Mouse (Mus musculus) heart, postnatal 25 days (tissue): ENCODE results near the gene Tube1. TPM values are rescaled to one million over a fixed set of nuclear protein-coding genes. Genes with fewer than 3 reads are reported as not detected.
"Not testable (repeated sequence)": the region's sequence is repeated elsewhere in the genome, so short reads cannot be mapped to it uniquely, and the experiment has no call there.

Source experiments
- DNase-seq: peaks from one replicate; pipeline ENCODE4 v3.0.0; 2022; ENCODE audit warnings: low spot score
- intact Hi-C: fragments of 180-260 bp; cut with DNase I; formaldehyde crosslinking; loops from one replicate; pipeline ENCODE4 v1.15.1; 2025
- total RNA-seq, 2 experiments: library from RNA; stranded (reverse); gene quantifications; 2 replicates each; pipeline ENCODE4 v1.2.3; 2021

Gene Tube1
- total RNA-seq, 2 experiments from 2014 or later, result 0.91 to 1.2 TPM

DNA sequence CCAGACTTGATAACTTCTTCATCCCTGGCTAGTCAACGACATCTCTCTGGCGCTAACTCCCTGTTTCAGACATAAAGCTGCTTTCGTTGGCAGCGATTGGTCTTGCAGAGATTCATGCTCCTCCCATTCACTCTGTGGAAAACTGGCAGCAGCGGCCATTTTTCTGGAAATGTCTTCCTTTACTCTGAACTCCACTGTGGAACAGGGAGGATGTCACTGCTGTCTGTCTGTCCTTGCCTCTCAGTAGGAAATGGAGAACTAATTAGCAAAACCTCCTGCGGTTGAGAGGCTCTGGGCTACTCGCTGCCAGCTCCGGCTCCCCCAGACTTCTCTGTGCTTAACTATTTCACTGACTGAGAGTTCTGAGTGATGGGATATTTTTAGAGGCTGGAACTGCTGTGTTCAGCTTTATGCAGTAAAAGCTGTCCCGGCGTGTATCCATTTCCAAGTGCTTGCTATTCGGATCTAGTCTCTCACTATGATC lies 31.9 kb downstream of the Tube1 start:
- DNase-seq, result no peak
- intact Hi-C loops, result loop anchor here (10.0 kb wide), 1 partner anchor 649 kb away; no protein-coding TSS in a partner anchor

DNA sequence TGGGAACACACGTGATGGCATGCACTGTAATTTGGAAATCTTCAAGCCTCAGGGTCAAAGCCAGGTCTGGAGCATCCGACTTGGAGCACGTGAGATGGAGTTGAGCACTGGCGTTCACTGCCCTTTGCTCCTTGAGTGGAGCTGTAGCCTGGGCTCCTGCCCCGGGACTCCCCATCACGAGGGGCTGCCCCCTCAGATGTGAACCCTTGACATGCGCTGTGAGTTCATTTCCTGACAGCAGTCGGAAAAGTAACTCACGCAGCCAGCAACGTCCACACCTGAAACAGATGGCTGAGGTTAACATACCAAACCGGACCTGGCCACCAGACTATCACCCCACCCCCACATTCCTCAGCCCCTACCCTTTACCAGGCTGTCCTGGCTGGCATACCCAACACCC lies 33.8 kb downstream of the Tube1 start:
- intact Hi-C loops, result loop anchor here (10.0 kb wide), 1 partner anchor 647 kb away; no protein-coding TSS in a partner anchor
- no peak for DNase-seq

DNA sequence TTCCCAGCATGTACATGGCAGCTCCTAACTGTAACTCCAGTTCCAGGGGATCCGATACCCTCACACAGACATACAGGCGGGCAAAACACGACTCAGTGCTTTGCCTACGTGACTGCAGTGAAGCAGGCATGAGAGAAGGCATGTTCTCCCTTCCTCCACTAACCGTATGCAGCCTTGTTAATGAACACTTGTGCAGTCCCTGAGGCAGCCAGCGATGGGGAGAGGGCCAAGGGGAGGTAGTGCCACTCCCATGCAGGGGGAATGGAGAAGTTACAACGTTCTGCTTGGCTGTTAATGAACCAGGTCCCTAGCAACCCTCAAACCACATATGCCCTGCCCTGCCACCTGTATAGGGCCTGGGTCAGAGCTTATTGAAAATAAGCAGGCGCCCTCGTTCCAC lies 35.9 kb downstream of the Tube1 start:
- DNase-seq, result no peak
- intact Hi-C loops, result loop anchor here (2.0 to 10.0 kb wide), 5 partner anchors 69 to 645 kb away; partner anchors contain the start of genes Fyn and Rev3l

DNA sequence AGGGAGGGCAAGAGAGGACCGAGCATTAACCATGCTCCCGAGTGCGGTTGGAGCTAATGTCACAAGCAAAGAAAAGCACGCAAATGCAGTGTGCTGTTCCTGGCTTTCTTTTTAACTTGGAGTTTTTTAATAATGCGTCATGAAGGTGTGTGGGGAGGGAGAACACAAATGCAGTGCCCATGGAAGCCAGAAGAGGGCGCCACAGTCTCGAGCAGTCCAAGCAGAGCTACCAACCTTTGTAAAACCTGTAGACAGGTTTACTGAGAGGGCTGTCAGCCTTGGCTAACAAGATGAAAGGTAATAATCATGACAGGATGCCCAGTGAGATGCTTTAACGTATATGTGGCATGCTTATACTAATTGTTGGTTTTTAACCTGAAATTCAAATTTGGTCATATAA lies 36.4 kb downstream of the Tube1 start:
- DNase-seq, result no peak

DNA sequence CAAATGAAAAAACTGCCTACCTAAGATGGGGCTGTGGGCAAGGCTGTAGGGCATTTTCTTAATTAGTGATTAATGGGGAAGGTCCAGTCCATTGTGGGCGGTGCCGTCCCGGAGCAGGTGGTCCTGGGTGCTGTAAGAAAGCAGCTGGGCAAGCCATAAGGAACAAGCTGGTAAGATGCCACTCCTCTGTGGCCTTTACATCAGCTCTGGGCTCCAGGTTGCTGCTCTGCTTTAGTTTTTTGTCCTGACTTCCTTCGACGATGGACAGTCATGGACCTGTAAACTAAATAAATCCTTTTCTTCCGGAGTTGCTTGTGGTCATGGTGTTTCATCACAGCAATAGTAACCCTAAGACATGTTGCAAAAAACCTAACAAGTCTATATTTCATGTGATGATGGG lies 36.9 kb downstream of the Tube1 start:
- intact Hi-C loops, result loop anchor here (1.0 to 5.0 kb wide), 5 partner anchors 68 to 562 kb away; partner anchors contain the start of genes Fyn and Rev3l
- DNase-seq, result no peak

More for the DNA sequence above, 36.4 kb downstream of the Tube1 start:
- intact Hi-C loops, result loop anchor here (2.0 to 5.0 kb wide), 4 partner anchors 69 to 562 kb away; partner anchors contain the start of genes Fyn and Rev3l

DNA sequence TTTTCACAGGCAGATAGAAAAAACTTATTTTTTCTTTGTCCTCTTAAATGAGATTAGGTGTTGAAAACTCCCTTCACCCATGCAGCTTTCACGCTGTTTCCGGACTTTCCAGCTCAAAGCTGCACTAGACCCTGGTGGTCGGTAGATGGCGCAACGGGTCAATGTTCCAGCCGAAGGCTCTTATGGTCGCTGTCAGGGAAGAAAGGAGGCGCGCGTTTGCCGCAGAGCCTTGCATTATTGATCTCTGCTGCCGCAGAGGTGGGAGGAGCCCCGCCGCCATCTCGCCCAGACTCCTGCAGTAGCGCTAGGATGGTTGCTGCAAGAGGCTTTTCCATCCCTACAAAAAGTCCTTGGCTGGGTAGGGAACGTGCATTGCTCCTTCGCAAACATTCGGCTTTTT lies 37.4 kb downstream of the Tube1 start:
- intact Hi-C loops, result loop anchor here (1.0 to 5.0 kb wide), 5 partner anchors 68 to 561 kb away; partner anchors contain the start of genes Fyn and Rev3l
- DNase-seq, result peak; percentile 77

DNA sequence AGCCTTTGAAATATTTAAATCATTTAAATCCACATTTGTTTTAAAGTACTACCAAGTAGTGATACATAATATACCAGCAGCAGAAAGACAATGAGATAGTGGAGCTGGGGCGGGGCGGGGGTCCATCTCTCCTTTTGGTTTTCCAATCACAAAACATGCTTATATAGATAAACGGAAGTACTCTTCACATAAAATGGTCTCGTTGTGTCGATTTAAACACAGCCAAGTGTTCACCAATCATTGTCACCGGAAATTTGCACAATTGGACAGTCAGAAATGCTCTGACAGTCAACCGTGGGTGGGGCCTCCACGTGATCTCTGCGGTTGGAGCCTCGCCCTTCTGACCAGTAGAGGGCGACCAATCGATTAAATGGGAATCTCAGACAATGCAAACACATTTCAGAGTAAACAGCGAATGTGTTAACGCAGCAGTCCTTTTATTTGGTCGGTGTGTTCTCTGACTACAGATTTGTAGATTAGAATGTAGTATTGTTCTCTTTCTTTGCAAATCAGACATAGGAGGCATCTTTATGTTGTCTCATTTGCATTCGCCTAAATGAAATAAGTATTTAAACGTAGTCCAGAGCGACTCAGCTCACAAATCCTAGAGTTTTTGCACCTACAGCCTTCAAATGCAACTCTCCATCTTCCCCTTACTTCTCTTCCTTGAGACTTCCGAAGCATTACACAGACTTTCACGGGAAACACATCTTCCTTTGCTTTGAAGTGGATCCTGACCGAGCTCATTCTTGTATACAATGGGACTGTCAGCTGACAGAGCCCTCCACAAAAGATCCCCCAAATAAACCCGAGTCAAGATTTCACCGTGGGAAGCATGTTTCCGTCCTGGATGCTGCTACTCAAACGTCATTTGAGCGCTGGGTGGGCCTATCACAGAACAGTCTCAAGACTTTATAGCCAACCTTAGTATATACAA lies 38.1 kb downstream of the Tube1 start:
- intact Hi-C loops, result loop anchor here (1.0 to 5.0 kb wide), 5 partner anchors 67 to 560 kb away; partner anchors contain the start of genes Fyn and Rev3l

DNA sequence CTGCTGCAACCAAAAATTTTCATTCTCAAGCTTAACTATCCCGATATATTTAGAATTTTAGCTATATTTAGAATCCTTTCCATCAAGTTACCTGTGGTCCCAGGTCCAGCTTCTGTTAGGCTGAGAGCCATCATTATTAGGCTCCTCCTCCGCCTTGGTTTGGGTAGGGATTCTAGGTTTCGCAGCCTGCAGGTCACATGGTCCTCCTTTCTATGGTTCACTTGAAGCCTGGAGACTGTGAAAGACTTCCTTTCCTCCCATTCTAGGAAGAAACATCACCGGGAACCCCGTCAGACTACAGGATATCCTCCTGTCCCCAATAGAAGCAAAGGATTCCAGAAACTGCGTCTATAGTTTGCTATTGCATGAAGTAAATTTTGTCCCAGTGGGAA lies 38.8 kb downstream of the Tube1 start:
- intact Hi-C loops, result loop anchor here (5.0 kb wide), 3 partner anchors 195 to 560 kb away; partner anchors contain the start of genes Fyn and Rev3l
- no peak for DNase-seq

More for the DNA sequence above, 38.1 kb downstream of the Tube1 start:
- peak; percentile 76 for DNase-seq

DNA sequence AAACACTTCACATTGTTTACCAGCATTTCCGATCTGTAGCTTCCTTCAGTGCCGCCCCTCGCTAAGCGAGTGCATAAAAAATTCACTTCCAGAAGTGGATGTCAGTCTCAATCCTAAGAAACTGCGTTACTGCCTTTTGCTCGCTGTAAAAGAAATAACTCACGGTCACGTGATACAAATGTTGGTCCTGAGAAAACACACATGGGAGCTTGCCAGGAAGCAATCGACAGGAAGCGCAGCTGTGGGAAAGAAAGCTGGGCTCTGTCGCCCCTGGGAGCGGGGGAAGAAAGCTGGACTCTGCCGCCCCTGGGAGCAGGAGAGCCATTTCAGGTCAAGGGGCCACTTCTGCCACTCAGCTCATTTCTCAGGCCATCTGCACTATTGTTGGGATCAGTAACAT lies 39.3 kb downstream of the Tube1 start:
- DNase-seq, result peak; percentile 34
- intact Hi-C loops, result loop anchor here (5.0 kb wide), 3 partner anchors 194 to 559 kb away; partner anchors contain the start of genes Fyn and Rev3l

DNA sequence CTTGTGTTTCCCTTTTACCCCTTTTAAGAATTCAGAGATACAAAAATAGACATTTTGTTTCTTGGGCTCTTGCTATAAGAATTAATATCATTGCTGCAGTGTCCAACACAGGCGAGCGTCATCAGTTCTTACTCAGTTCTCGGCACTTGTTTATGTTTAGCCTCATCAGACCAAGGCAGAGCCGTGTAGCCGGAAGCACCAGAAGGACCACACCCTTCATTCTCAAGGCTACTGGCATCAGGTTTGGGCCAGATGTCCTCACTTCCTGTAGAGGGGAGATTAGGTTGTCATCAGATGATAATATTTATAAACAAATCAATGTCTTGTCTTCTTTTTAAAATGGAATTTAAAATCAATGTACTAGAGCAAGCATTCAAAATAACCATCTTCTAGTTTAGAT lies 43.2 kb downstream of the Tube1 start:
- intact Hi-C loops, result no loop called here
- no peak for DNase-seq

DNA sequence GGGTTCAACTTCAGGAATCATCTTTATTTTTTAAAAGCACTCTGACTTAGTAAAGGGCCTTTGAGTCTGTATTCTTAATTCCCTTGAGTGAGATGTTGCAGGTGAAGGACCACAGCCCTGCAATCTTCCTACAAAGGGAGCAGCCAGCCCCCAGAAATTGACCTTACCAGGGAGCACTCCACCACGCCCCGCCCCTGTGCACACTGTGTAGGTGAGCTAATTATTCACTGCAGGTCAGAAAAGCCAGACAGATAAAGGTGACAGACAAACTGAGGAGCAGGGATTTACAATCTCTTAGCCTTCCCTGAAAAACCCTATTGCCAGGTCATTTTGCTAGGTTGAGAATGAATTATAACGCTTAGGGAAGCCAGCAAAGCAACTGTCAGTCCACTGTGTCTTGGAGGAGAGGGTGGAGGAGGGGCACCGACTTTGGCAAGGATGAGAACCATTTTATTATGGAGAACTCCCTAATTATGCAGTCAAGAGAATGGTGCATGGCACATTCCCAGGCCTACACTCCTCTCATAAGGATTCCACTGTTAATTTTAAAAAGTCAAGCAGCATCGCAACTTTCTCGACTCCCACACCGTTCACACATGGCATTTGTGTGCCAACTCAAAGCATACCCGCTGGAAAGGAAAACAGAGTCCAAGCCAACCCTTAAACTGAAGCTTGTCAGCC lies 51.2 kb downstream of the Tube1 start:
- intact Hi-C loops, result no loop called here
- no peak for DNase-seq

DNA sequence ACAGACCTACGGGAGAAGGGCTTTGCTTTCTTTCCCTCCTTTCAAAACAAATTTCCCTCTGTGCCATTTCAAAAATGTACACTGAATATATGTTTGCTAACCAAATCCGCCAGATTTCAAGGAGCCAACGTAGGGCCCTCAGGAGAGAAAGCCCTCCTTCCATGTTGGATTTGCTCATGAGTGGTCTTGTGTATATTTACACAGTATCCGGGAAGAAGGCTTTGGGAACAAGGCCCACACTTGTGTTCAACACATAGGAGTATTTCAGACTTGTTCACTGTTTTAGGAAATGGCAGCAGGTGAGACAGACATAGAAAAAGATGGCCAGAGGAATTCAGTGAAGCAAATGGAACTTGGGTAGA lies 51.8 kb downstream of the Tube1 start:
- intact Hi-C loops, result no loop called here
- DNase-seq, result no peak

DNA sequence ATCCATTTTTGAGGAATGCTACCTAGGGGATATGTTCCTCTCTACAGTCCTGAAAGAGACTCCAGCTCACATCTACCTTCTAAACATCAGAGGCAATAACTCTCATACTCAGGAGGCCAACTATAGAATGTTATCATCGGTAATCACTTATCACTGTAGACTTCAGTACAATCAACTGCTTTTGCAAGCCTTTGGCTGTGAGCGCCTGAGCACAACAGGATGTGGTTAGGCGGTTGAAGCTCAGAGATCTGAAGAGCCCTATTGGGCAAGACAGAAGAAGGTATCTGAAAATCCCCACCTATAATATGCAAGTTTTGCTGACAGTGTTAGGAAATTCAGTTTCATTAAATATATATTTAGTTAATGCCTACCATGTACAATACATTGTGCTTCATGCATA lies 58.9 kb downstream of the Tube1 start:
- no peak for DNase-seq
- intact Hi-C loops, result no loop called here

DNA sequence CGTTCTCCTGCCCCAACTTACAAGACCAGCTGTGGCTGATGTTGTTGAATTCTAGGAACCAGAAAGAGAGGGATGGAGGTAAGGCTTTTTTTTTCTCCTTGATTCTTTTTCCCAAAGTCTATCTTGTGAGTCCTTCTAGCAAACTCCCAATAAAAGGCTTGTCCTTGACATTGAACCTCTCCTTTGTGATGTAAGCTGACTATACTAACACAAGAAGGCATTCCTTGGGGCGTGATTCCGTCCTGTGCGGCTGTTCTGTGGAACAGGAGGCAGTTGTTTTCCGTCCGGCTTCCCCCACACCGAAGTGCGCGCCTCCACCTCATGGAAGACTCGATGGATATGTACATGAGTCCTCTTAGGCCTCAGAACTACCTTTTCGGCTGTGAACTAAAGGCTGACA lies 64.4 kb downstream of the Tube1 start:
- DNase-seq, intact Hi-C loops: not testable (repeated sequence)

Other genes with a start within 250 kb of the Tube1 start
- gene Lama4, start 168.5 kb upstream of the Tube1 start, total RNA-seq, result 10 to 100 TPM; 72.6 to 81.7 TPM
- 1 to 10 TPM; 4.4 to 5.0 TPM for gene Fam229b, start 62 bp upstream of the Tube1 start, total RNA-seq
- not detected for gene Ccn6, start 29.8 kb downstream of the Tube1 start, total RNA-seq
- gene Fyn, start 234.9 kb downstream of the Tube1 start, total RNA-seq, result 10 to 100 TPM; 29.1 to 42.5 TPM